Mouse (Mus musculus) CH12.LX (cell line): ENCODE data around the gene Npas2. TPM values are rescaled to one million over a fixed set of nuclear protein-coding genes. Genes with fewer than 3 reads are reported as not detected.

Experiments
- DNase-seq: peaks from one replicate; pipeline ENCODE4 v3.0.0-alpha.2; 2013; ENCODE audit errors: extremely low read depth
- H3K27ac ChIP-seq: 2 replicates; pipeline ENCODE4 v1.5.1; 2012; ENCODE audit warnings: low read depth, mild to moderate bottlenecking, control low read depth, moderate library complexity; ENCODE audit not compliant: insufficient read depth
- H3K27me3 ChIP-seq: replicated peaks from 2 replicates; pipeline ENCODE3; 2012; ENCODE audit warnings: inconsistent platforms
- H3K36me3 ChIP-seq, 2 experiments: replicated peaks in 1 of 2; 2 replicates each; pipeline versions ENCODE3 to v1.6.1; 2012; ENCODE audit warnings: inconsistent platforms in 1 of 2, low read length in 1 of 2, mild to moderate bottlenecking in 1 of 2, mixed read lengths in 1 of 2, moderate library complexity in 1 of 2; ENCODE audit not compliant: control insufficient read depth in 1 of 2, insufficient read depth in 1 of 2
- H3K4me1 ChIP-seq, 2 experiments: 2 replicates each; pipeline ENCODE4 v1.6.1; 2012; ENCODE audit warnings: inconsistent platforms in 1 of 2, moderate library complexity in 1 of 2; ENCODE audit not compliant: insufficient read depth in 2 of 2, control insufficient read depth in 1 of 2
- H3K4me2 ChIP-seq: 2 replicates; pipeline ENCODE4 v1.6.1; 2012; ENCODE audit warnings: low read depth, mild to moderate bottlenecking, control low read depth; ENCODE audit not compliant: poor library complexity, insufficient read depth, severe bottlenecking
- H3K4me3 ChIP-seq, 3 experiments: fragments of 150-350 bp in 1 of 3; sonication (generic) in 1 of 3; replicated peaks in 1 of 3; 2 replicates each; pipeline versions ENCODE3 to v1.5.1; 2011 to 2012; ENCODE audit warnings: low read depth in 2 of 3, low read length in 2 of 3, mild to moderate bottlenecking in 2 of 3, moderate library complexity in 2 of 3, control low read depth in 1 of 3, improper control_type of control experiment in 1 of 3, inconsistent platforms in 1 of 3, mixed read lengths in 1 of 3; ENCODE audit not compliant: poor library complexity in 1 of 3
- H3K79me2 ChIP-seq: replicated peaks from 2 replicates; pipeline ENCODE4 v1.6.1; 2012; ENCODE audit warnings: mild to moderate bottlenecking, moderate library complexity; ENCODE audit not compliant: control insufficient read depth, poor library complexity, insufficient read depth, severe bottlenecking; ENCODE audit errors: extremely low read depth
- H3K9ac ChIP-seq: 2 replicates; pipeline ENCODE4 v1.6.1; 2012; ENCODE audit warnings: low read depth, mild to moderate bottlenecking, control low read depth, moderate library complexity; ENCODE audit not compliant: insufficient read depth
- H3K9me3 ChIP-seq: replicated peaks from 2 replicates; pipeline ENCODE3; 2012; ENCODE audit warnings: low read length, inconsistent platforms, mixed read lengths
- BHLHE40 ChIP-seq: IDR thresholded peaks from 2 replicates; pipeline ENCODE4 v1.6.1; 2011; ENCODE audit warnings: mild to moderate bottlenecking, low read depth, low read length, improper control_type of control experiment
- CHD1 ChIP-seq: IDR thresholded peaks from 2 replicates; pipeline ENCODE4 v1.6.1; 2012; ENCODE audit warnings: low read depth, low read length, improper control_type of control experiment, inconsistent platforms
- CHD2 ChIP-seq: IDR thresholded peaks from 2 replicates; pipeline ENCODE4 v1.6.1; 2011; ENCODE audit warnings: low read length, improper control_type of control experiment
- EP300 ChIP-seq: IDR thresholded peaks from 2 replicates; pipeline ENCODE4 v1.6.1; 2011; ENCODE audit warnings: low read length, improper control_type of control experiment
- GABPA ChIP-seq: IDR thresholded peaks from 2 replicates; pipeline ENCODE4 v1.6.1; 2012; ENCODE audit warnings: low read depth, low read length, improper control_type of control experiment, inconsistent platforms; ENCODE audit not compliant: insufficient replicate concordance
- IRF4 ChIP-seq: IDR thresholded peaks from 2 replicates; pipeline ENCODE4 v1.6.1; 2014; ENCODE audit warnings: low read depth, mild to moderate bottlenecking, inconsistent platforms, low read length, improper control_type of control experiment
- JUN ChIP-seq: IDR thresholded peaks from 2 replicates; pipeline ENCODE4 v1.6.1; 2011; ENCODE audit warnings: low read depth, mild to moderate bottlenecking, low read length, improper control_type of control experiment, moderate library complexity; ENCODE audit not compliant: insufficient read depth
- KAT2A ChIP-seq: IDR thresholded peaks from 2 replicates; pipeline ENCODE4 v1.6.1; 2012; ENCODE audit warnings: low read length, improper control_type of control experiment, inconsistent platforms; ENCODE audit not compliant: insufficient replicate concordance
- MAFK ChIP-seq: IDR thresholded peaks from 2 replicates; pipeline ENCODE4 v1.6.1; 2011; ENCODE audit warnings: low read length, improper control_type of control experiment; ENCODE audit not compliant: insufficient replicate concordance
- MXI1 ChIP-seq: IDR thresholded peaks from 2 replicates; pipeline ENCODE4 v1.6.1; 2011; ENCODE audit warnings: mild to moderate bottlenecking, low read depth, low read length, improper control_type of control experiment
- MYC ChIP-seq: IDR thresholded peaks from 2 replicates; pipeline ENCODE4 v1.6.1; 2011; ENCODE audit warnings: low read depth, mild to moderate bottlenecking, improper control_type of control experiment, low read length
- NRF1 ChIP-seq: IDR thresholded peaks from 2 replicates; pipeline ENCODE4 v1.6.1; 2014; ENCODE audit warnings: low read depth, mild to moderate bottlenecking, inconsistent platforms, low read length, improper control_type of control experiment, moderate library complexity
- PAX5 ChIP-seq: IDR thresholded peaks from 2 replicates; pipeline ENCODE4 v1.6.1; 2012; ENCODE audit warnings: low read length, inconsistent platforms, mixed read lengths
- POLR2A ChIP-seq: IDR thresholded peaks from 2 replicates; pipeline ENCODE4 v1.6.1; 2011; ENCODE audit warnings: low read depth, mild to moderate bottlenecking, improper control_type of control experiment, low read length
- POLR2AphosphoS2 ChIP-seq: IDR thresholded peaks from 2 replicates; pipeline ENCODE4 v1.6.1; 2011; ENCODE audit warnings: low read depth, low read length, improper control_type of control experiment
- RCOR1 ChIP-seq: conservative IDR thresholded peaks from 2 replicates; pipeline ENCODE4 v1.6.1; 2012; ENCODE audit warnings: low read depth, mild to moderate bottlenecking, inconsistent platforms, low read length, improper control_type of control experiment
- SIN3A ChIP-seq: IDR thresholded peaks from 2 replicates; pipeline ENCODE4 v1.6.1; 2012; ENCODE audit warnings: low read length, improper control_type of control experiment, inconsistent platforms
- SMC3 ChIP-seq: IDR thresholded peaks from 2 replicates; pipeline ENCODE4 v1.6.1; 2011; ENCODE audit warnings: low read depth, low read length, improper control_type of control experiment
- TBP ChIP-seq: conservative IDR thresholded peaks from 2 replicates; pipeline ENCODE4 v1.6.1; 2011; ENCODE audit warnings: low read depth, low read length, improper control_type of control experiment
- TCF12 ChIP-seq: IDR thresholded peaks from 2 replicates; pipeline ENCODE4 v1.6.1; 2014; ENCODE audit warnings: low read depth, mild to moderate bottlenecking, inconsistent platforms, low read length, improper control_type of control experiment
- ZMIZ1 ChIP-seq: IDR thresholded peaks from 2 replicates; pipeline ENCODE4 v1.6.1; 2012; ENCODE audit warnings: low read depth, mild to moderate bottlenecking, inconsistent platforms, low read length, improper control_type of control experiment
- dilution Hi-C: fragments of 300-500 bp; cut with MboI; formaldehyde crosslinking; loops from 2 replicates; pipeline ENCODE4 v1.14.3; 2020; ENCODE audit warnings: low sequenced_read_pairs; ENCODE audit not compliant: extremely low pct_unique_long_range_greater_than_20kb, extremely low pct_ligation_motif_present
- in situ Hi-C: fragments of 300-500 bp; cut with MboI; formaldehyde crosslinking; loops from 3 replicates; pipeline ENCODE4 v1.14.3; 2019; ENCODE audit warnings: low sequenced_read_pairs, low pct_ligation_motif_present, low pct_unique_long_range_greater_than_20kb, mixed read lengths
- polyA plus RNA-seq: library from polyadenylated mRNA; unstranded; fragments of >175 nt; gene quantifications from 2 replicates; pipeline ENCODE4 v1.2.1, GENCODE M21; 2012; ENCODE audit warnings: low read depth; ENCODE audit not compliant: insufficient read length
- total RNA-seq, 2 experiments: library from RNA; depleted of rRNA; stranded (reverse); fragments of 300-350 nt in 1 of 2; fragments of >200 nt in 1 of 2; gene quantifications; 2 replicates each; pipeline ENCODE4 v1.2.3; 2012 to 2014

The Npas2 gene
- total and polyA plus RNA-seq, 3 experiments = 0.13 TPM; not detected in 2

DNA sequence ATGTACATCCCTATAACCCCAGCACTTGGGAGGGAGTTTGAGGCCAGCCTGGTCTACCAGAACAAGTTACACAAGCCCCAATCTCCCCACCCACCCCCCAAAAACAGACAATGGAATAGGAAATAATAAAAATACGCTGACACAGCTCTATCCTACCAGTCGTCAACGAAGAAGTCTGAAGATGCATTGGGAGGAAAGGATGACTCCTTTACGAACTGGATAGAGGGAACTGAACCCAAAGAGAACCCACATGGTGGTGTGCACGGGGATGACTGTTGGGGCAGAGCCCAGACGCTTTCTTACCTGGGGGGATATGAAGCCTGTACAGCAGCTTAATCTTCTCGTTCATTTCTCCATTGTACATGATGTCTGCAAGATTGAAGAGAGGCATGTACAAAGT lies 182.6 kb downstream of the Npas2 start:
- peaks cover 27 to 52% of the 10 kb centered on the region in 2 experiments for H3K36me3 ChIP-seq
- in situ Hi-C loops = no loop called here
- H3K9me3 ChIP-seq = no peaks in the 10 kb centered on the region
- no peaks in the 10 kb centered on the region for H3K79me2 ChIP-seq
- H3K27ac ChIP-seq = no peak overlapping the region
- TF ChIP-seq CHD2 (0 out of 2 replicates have a peak, but pooled peaks have one; percentile 17), RCOR1 (no peak), CHD1 (no peak), MYC (no peak), MAFK (peak; percentile 55; the same call in 1 of the 2 replicates)
- H3K4me1 ChIP-seq = peaks cover 0 to 7% of the 10 kb centered on the region in 2 experiments; a peak in 2 of 4 replicates
- H3K27me3 ChIP-seq = no peaks in the 10 kb centered on the region
- H3K9ac ChIP-seq = no peak overlapping the region
- H3K4me2 ChIP-seq = no peak overlapping the region
- H3K4me3 ChIP-seq = no peak overlapping the region
- DNase-seq = no peak
- dilution Hi-C loops = no loop called here

DNA sequence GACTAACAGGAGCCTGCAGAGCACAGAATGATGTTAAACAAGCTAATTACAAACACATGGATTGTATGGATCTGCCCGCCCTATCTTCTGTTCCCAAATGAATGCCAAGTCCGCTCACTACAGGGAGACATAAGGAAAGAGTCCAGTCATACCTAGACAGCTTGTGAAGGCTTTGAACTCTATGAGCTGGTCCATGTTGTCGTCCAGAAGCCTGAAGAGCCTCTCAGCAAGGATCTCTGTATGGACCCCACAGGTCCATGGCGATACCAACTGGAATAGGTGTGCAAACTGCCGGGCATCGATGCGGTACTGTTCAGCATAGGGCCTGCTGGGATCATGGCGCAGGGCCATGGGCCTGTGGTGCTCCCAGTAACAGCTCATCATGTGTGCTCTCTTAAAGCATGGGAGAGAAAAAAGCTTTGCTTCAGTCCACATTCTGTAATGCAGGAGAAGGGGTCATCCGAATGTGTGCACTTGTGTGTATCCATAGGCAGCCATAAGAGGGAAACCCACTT lies 183.3 kb downstream of the Npas2 start:
- in situ Hi-C loops = no loop called here
- no peak for DNase-seq
- H3K4me1 ChIP-seq = peaks cover 0 to 7% of the 10 kb centered on the region in 2 experiments; a peak in 2 of 4 replicates
- no peaks in the 10 kb centered on the region for H3K9me3 ChIP-seq
- TF ChIP-seq IRF4 (no peak), EP300 (no peak), JUN (no peak), GABPA (no peak), ZMIZ1 (no peak), RCOR1 (no peak), NRF1 (no peak), KAT2A (no peak), POLR2A (no peak), MXI1 (no peak), CHD1 (no peak), PAX5 (no peak), SIN3A (no peak), TCF12 (no peak), CHD2 (no peak), BHLHE40 (no peak), TBP (no peak), SMC3 (no peak), POLR2AphosphoS2 (no peak)
- dilution Hi-C loops = no loop called here
- H3K4me2 ChIP-seq = no peak overlapping the region
- no peaks in the 10 kb centered on the region for H3K27me3 ChIP-seq
- no peak overlapping the region for H3K27ac ChIP-seq
- H3K36me3 ChIP-seq = peaks cover 21 to 46% of the 10 kb centered on the region in 2 experiments
- no peak overlapping the region for H3K4me3 ChIP-seq
- H3K79me2 ChIP-seq = no peaks in the 10 kb centered on the region
- H3K9ac ChIP-seq = no peak overlapping the region
